Mouse (Mus musculus) lung, adult 2 months (tissue): Measurements from ENCODE around the gene Tbx6.

Source experiments
- CTCF ChIP-seq: fragments of 200-500 bp; IDR thresholded peaks from 2 replicates; pipeline ENCODE4 v1.5.1; 2011; ENCODE audit warnings: mild to moderate bottlenecking, low read length, control low read depth; ENCODE audit not compliant: insufficient read depth
- POLR2A ChIP-seq: fragments of 200-500 bp; IDR thresholded peaks from 2 replicates; pipeline ENCODE4 v1.6.1; 2011; ENCODE audit warnings: low read depth, mild to moderate bottlenecking, control low read depth, low read length, borderline replicate concordance; ENCODE audit errors: extremely low read depth

DNA sequence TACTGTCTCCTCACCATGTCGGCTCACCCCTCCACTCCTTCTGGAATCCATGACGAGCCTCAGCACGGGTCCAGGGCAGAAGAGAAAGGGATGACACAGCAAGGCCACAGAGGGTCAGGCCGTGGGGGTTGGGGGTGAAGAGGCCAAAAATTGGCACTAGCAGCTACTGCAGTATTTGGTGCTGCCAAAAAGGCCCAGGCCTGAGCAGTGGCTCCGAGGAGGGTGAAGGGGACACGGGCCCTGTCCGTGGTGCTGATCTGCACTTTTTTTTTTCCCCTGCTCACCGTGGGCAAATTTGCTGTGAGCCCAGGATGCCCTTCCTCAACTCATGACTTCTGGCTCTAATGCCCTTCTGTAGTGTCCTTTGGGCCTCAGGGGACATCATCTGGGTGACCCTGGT, 44.1 kb downstream of the Tbx6 start:
- TF ChIP-seq CTCF (no peak), POLR2A (no peak)
